Mouse (Mus musculus) large intestine, adult 2 months (tissue): Measurements from ENCODE around the gene Itih2. TPM values are rescaled to one million over a fixed set of nuclear protein-coding genes. Genes with fewer than 3 reads are reported as not detected.

Experiments
- DNase-seq: peaks from one replicate; pipeline ENCODE4 v3.0.0-alpha.2; 2012; ENCODE audit warnings: low read depth, low spot score
- WGBS: fragments of 180-500 bp; shearing (Covaris S2); methylation state at CpG from one replicate; pipeline ENCODE4 v1.1.7; 2018; 5-methylcytosine and 5-hydroxymethylcytosine counted together
- polyA plus RNA-seq: library from polyadenylated mRNA; depleted of rRNA; stranded (reverse); fragments of >200 nt; gene quantifications from 2 replicates; pipeline ENCODE4 v1.2.3, GENCODE M21; 2012; rRNA removed

The Itih2 gene
- polyA plus RNA-seq, 1 experiment = 0.05 TPM

GRCm38 (mm10) chr2:10050878-10051277, 80.3 kb downstream of the Itih2 start:
- 92% methylated on average over 3 of the region's 3 CpGs for WGBS
- DNase-seq = no peak

- no peak for DNase-seq
- 11% methylated on average over 10 of the region's 10 CpGs for WGBS
Observed at GRCm38 (mm10) chr2:10049456-10049855, 81.7 kb downstream of the Itih2 start.

- WGBS = under 1% methylated on average over 36 of the region's 36 CpGs
- DNase-seq = peak; percentile 73
Observed at GRCm38 (mm10) chr2:10048461-10048860, 82.7 kb downstream of the Itih2 start, which contains the start of gene Taf3. Taf3 (minus strand) TSS chr2:10048596.

- under 1% methylated on average over 47 of the region's 47 CpGs for WGBS
- DNase-seq = no peak
Observed at GRCm38 (mm10) chr2:10047758-10048436, 83.3 kb downstream of the Itih2 start.

Other genes starting within 250 kb of the Itih2 start
- gene 9230102O04Rik, start 241.9 kb downstream of the Itih2 start, polyA plus RNA-seq = not detected in 2 replicates
- 0.60 and 1.1 TPM in 2 replicates for gene Gata3, start 241.4 kb downstream of the Itih2 start, polyA plus RNA-seq
- gene Taf3, start 82.8 kb downstream of the Itih2 start, polyA plus RNA-seq = 2.8 and 4.0 TPM in 2 replicates
- gene Atp5c1, start 50.9 kb downstream of the Itih2 start, polyA plus RNA-seq = 469 and 586 TPM in 2 replicates
- gene Kin, start 50.8 kb downstream of the Itih2 start, polyA plus RNA-seq = 4.6 and 5.1 TPM in 2 replicates
- 5.7 and 11.8 TPM in 2 replicates for gene Itih5, start 22.2 kb upstream of the Itih2 start, polyA plus RNA-seq
- 0.01 and 0.12 TPM in 2 replicates for gene Sfmbt2, start 239.1 kb upstream of the Itih2 start, polyA plus RNA-seq